ENCODE assay signal across 14 mouse cellular contexts in the genomic region with DNA sequence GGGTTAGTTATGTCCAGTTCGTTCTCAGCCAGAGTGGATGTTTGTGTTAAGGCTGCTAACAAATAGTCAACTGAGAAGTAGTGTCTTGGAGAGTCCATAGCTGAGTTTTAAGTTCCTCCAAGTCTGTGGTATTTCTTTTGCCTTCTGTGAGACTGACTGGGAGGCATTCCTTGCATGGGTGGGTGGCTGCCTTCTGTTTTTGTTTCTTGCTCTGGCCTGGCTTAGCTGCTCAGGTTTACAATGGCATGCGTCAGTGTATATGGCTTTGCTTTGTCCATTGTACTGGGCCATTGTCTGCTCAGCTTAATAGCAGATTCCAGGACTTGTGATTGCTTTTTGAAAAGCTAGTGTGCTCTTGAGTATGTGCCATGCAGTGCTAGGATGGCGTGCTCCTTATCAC.
DNase-seq lines count a peak whose midpoint lies in the region; ATAC-seq and TF ChIP-seq lines count a peak whose summit lies in the region.
"Had no signal": no experiment of that assay in that cellular context is flagged by ENCODE, and none has a peak within 500 bp of the region (broad histone marks: within the 10 kb centered on the region; RNA-seq: fewer than 3 reads in every experiment).

No protein-coding gene starts in this region.

- DNase-seq in heart, postnatal 4 days: no peak
- DNase-seq in midbrain, embryonic 10.5 days (ENCODE audit: low spot score): peak; percentile 34
- no peak for DNase-seq in midbrain, postnatal 0 days (ENCODE audit: low spot score)
- DNase-seq in brain, adult 2 months (ENCODE audit: low read depth, low spot score): peak; percentile 23
- peak; percentile 59 for DNase-seq in retina, embryonic 14.5 days (ENCODE audit: low spot score)
- no peak for DNase-seq in frontal cortex, postnatal 10 days (ENCODE audit: low spot score in 2 of 2)
- DNase-seq: gastrocnemius, postnatal 10 days; lung, adult 2 months; thymus, postnatal 4 days had no signal

- peak overlapping the region; percentile 25 to 73; a peak in 3 of 4 replicates for H3K27ac ChIP-seq in heart, embryonic 14.5 days (replicated peaks in 1 of 2; ENCODE audit: control insufficient read depth in 1 of 2, insufficient read depth in 1 of 2, low read depth in 2 of 2, low read length in 2 of 2)
- no peak overlapping the region; the same call in 1 of the 2 replicates for H3K27ac ChIP-seq in midbrain, embryonic 10.5 days (replicated peaks)
- H3K27ac ChIP-seq in midbrain, postnatal 0 days (ENCODE audit: low read depth, low read length): no peak overlapping the region
- H3K27ac ChIP-seq: limb, embryonic 15.5 days had no signal

- H3K9ac ChIP-seq in heart, embryonic 14.5 days (ENCODE audit: low read length): no peak overlapping the region
- no peak overlapping the region for H3K9ac ChIP-seq in midbrain, postnatal 0 days (replicated peaks; ENCODE audit: low read length, poor library complexity, severe bottlenecking)
- H3K9ac ChIP-seq: limb, embryonic 15.5 days had no signal

- H3K36me3 ChIP-seq in heart, embryonic 14.5 days (ENCODE audit: control insufficient read depth, insufficient read depth, low read length): no peaks in the 10 kb centered on the region; the same call in 1 of the 2 replicates
- H3K36me3 ChIP-seq in midbrain, embryonic 10.5 days: no peaks in the 10 kb centered on the region
- H3K36me3 ChIP-seq in midbrain, postnatal 0 days (ENCODE audit: insufficient read depth, low read length): no peaks in the 10 kb centered on the region
- H3K36me3 ChIP-seq: forebrain, embryonic 10.5 days; limb, embryonic 15.5 days had no signal

- no peak for TF ChIP-seq CTCF in midbrain, postnatal 0 days (IDR thresholded peaks at IDR 0.05)

- H3K27me3 ChIP-seq in heart, embryonic 14.5 days (ENCODE audit: control insufficient read depth, insufficient read depth, low read length): no peaks in the 10 kb centered on the region
- H3K27me3 ChIP-seq in midbrain, embryonic 10.5 days (ENCODE audit: low read depth, poor library complexity, severe bottlenecking): no peaks in the 10 kb centered on the region
- no peaks in the 10 kb centered on the region for H3K27me3 ChIP-seq in midbrain, postnatal 0 days (ENCODE audit: insufficient read depth, low read length)
- H3K27me3 ChIP-seq: limb, embryonic 15.5 days had no signal

- 44% methylated on average over 3 of the region's 3 CpGs for WGBS in heart, embryonic 14.5 days
- 31% methylated on average over 3 of the region's 3 CpGs for WGBS in midbrain, embryonic 10.5 days
- 31% methylated on average over 3 of the region's 3 CpGs for WGBS in midbrain, postnatal 0 days

- H3K9me3 ChIP-seq in heart, embryonic 14.5 days (ENCODE audit: control insufficient read depth, low read length): no peaks in the 10 kb centered on the region
- H3K9me3 ChIP-seq in midbrain, embryonic 10.5 days (replicated peaks): no peaks in the 10 kb centered on the region
- H3K9me3 ChIP-seq in midbrain, postnatal 0 days (ENCODE audit: low read length): no peaks in the 10 kb centered on the region
- H3K9me3 ChIP-seq: forebrain, embryonic 10.5 days; limb, embryonic 15.5 days had no signal

- H3K4me3 ChIP-seq in heart, embryonic 14.5 days (ENCODE audit: control insufficient read depth in 1 of 2, insufficient read depth in 1 of 2, low read depth in 1 of 2, low read length in 2 of 2): no peak overlapping the region
- H3K4me3 ChIP-seq in midbrain, embryonic 10.5 days: no peak overlapping the region
- no peak overlapping the region for H3K4me3 ChIP-seq in midbrain, postnatal 0 days (ENCODE audit: low read depth, low read length)
- H3K4me3 ChIP-seq: forebrain, embryonic 10.5 days; limb, embryonic 15.5 days; myocyte had no signal

- peaks cover 9 to 62% of the 10 kb centered on the region in 2 experiments for H3K4me1 ChIP-seq in heart, embryonic 14.5 days (ENCODE audit: control insufficient read depth in 2 of 2, insufficient read depth in 2 of 2, low read length in 2 of 2)
- H3K4me1 ChIP-seq in midbrain, embryonic 10.5 days: peaks cover 37% of the 10 kb centered on the region
- H3K4me1 ChIP-seq in midbrain, postnatal 0 days (ENCODE audit: insufficient read depth, low read length): no peaks in the 10 kb centered on the region

- ATAC-seq in heart, embryonic 14.5 days (ENCODE audit: insufficient number of reproducible peaks, insufficient read depth, low FRiP score, low read depth): no peak
- no peak for ATAC-seq in midbrain, postnatal 0 days (ENCODE audit: low FRiP score)
- ATAC-seq: hindbrain, embryonic 16.5 days had no signal

- H3K4me2 ChIP-seq in heart, embryonic 14.5 days (ENCODE audit: low read length): no peak overlapping the region
- no peak overlapping the region for H3K4me2 ChIP-seq in midbrain, postnatal 0 days (ENCODE audit: low read depth, low read length, poor library complexity, severe bottlenecking)
- H3K4me2 ChIP-seq: limb, embryonic 15.5 days had no signal

Comparison
In these comparisons a context has a peak if more than half of its experiments do, and no peak if none do; other contexts are left out.
1. DNase-seq: peak in midbrain, embryonic 10.5 days (single experiment), brain, adult 2 months (single experiment) and retina, embryonic 14.5 days (single experiment); none in heart, postnatal 4 days (single experiment), midbrain, postnatal 0 days (single experiment) and frontal cortex, postnatal 10 days (0 of 2).
2. H3K27ac ChIP-seq: peak in heart, embryonic 14.5 days (2 of 2); none in midbrain, embryonic 10.5 days (single experiment) and midbrain, postnatal 0 days (single experiment).